Mouse (Mus musculus): ENCODE data around the gene Cngb1. TPM values are rescaled to one million over a fixed set of nuclear protein-coding genes. Genes with fewer than 3 reads are reported as not detected.

The Cngb1 gene
- polyA plus RNA-seq, 1 experiment from 2014 or later: 0.66 TPM

DNA sequence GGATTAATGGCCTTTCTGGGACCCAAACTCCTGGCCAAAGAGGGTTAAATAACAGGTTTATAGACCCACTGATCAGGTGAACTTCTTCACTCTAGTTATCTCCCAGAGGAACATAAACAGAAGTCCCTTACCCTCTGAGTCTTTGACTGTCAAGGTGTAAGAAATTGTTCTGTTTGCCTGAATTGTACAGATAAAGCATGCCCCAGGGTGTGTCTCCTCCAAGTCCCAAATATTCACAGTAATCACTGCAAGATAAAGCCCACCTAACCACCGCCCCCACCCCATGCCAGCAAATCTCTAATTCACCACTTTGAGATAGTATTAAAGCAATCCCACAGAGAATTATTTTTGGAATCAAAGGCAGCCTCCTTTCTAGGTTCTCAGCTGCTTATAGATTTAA, 24.0 kb upstream of the Cngb1 start:
- 44% methylated on average over 1 of the region's 1 CpGs for WGBS
- Histone ChIP-seq H3K4me1 (ENCODE audit: control insufficient read depth, insufficient read depth, low read length) (peaks cover 17% of the 10 kb centered on the region), H3K4me2 (ENCODE audit: low read depth, low read length) (peak overlapping the region; percentile 90), H3K9ac (ENCODE audit: low read length) (peak overlapping the region; percentile 98), H3K9me3 (replicated peaks; ENCODE audit: control insufficient read depth, low read length) (peaks cover 3% of the 10 kb centered on the region; the same call in 1 of the 2 replicates), H3K27me3 (ENCODE audit: control insufficient read depth, insufficient read depth, low read length) (no peaks in the 10 kb centered on the region), H3K4me3 (ENCODE audit: low read length) (peak overlapping the region; percentile 94), H3K36me3 (ENCODE audit: control insufficient read depth, insufficient read depth) (peaks cover 48% of the 10 kb centered on the region), H3K27ac (ENCODE audit: low read length) (peak overlapping the region; percentile 99)
- ATAC-seq (replicated peaks; ENCODE audit: extremely low read depth, insufficient read depth, low FRiP score): no peak

GRCm38 (mm10) chr8:95327866-95328465, 21.6 kb upstream of the Cngb1 start:
- Histone ChIP-seq H3K9ac (ENCODE audit: low read length) (no peak overlapping the region), H3K4me1 (ENCODE audit: control insufficient read depth, insufficient read depth, low read length) (peaks cover 22% of the 10 kb centered on the region), H3K4me2 (ENCODE audit: low read depth, low read length) (no peak overlapping the region), H3K27ac (ENCODE audit: low read length) (no peak overlapping the region), H3K27me3 (ENCODE audit: control insufficient read depth, insufficient read depth, low read length) (no peaks in the 10 kb centered on the region), H3K36me3 (ENCODE audit: control insufficient read depth, insufficient read depth) (peaks cover 45% of the 10 kb centered on the region), H3K9me3 (replicated peaks; ENCODE audit: control insufficient read depth, low read length) (no peaks in the 10 kb centered on the region), H3K4me3 (ENCODE audit: low read length) (no peak overlapping the region)
- no peak for ATAC-seq (replicated peaks; ENCODE audit: extremely low read depth, insufficient read depth, low FRiP score)
- 85% methylated on average over 46 of the region's 46 CpGs for WGBS

DNA sequence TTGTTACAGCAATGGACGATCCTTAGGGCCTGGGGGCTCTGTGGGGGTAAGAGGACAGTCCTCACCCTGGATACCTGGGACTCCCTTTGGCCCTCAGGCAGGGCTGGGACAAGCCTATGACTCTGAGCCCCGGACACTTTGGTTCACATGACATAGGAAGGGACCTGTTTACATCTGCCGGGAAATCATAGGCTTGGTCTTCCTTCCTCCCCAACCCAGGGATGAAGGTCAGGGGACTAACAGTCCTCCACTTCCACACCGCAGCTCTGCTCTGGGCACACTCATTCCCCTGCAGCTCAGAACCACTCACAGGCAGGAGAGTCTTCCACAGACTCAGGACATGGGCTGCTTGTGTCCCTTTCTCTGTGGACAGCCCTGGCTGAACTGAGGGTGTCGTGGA, 20.4 kb upstream of the Cngb1 start:
- no peak overlapping the region for H3K4me2 ChIP-seq (ENCODE audit: low read depth, low read length)
- no peak overlapping the region for H3K27ac ChIP-seq (ENCODE audit: low read length)
- 81% methylated on average over 5 of the region's 5 CpGs for WGBS
- no peaks in the 10 kb centered on the region for H3K9me3 ChIP-seq (replicated peaks; ENCODE audit: control insufficient read depth, low read length)
- H3K4me3 ChIP-seq (ENCODE audit: low read length): no peak overlapping the region
- no peak overlapping the region for H3K9ac ChIP-seq (ENCODE audit: low read length)
- no peak for ATAC-seq (replicated peaks; ENCODE audit: extremely low read depth, insufficient read depth, low FRiP score)
- no peaks in the 10 kb centered on the region for H3K27me3 ChIP-seq (ENCODE audit: control insufficient read depth, insufficient read depth, low read length)
- H3K4me1 ChIP-seq (ENCODE audit: control insufficient read depth, insufficient read depth, low read length): peaks cover 18% of the 10 kb centered on the region
- H3K36me3 ChIP-seq (ENCODE audit: control insufficient read depth, insufficient read depth): peaks cover 45% of the 10 kb centered on the region

- peaks cover 14% of the 10 kb centered on the region; the same call in 1 of the 2 replicates for H3K4me1 ChIP-seq (ENCODE audit: control insufficient read depth, insufficient read depth, low read length)
- H3K27me3 ChIP-seq (ENCODE audit: control insufficient read depth, insufficient read depth, low read length): no peaks in the 10 kb centered on the region
- H3K36me3 ChIP-seq (ENCODE audit: control insufficient read depth, insufficient read depth): peaks cover 44% of the 10 kb centered on the region
- H3K4me2 ChIP-seq (ENCODE audit: low read depth, low read length): no peak overlapping the region
- WGBS: 44% methylated on average over 5 of the region's 5 CpGs
- no peak overlapping the region for H3K27ac ChIP-seq (ENCODE audit: low read length)
- ATAC-seq (replicated peaks; ENCODE audit: extremely low read depth, insufficient read depth, low FRiP score): no peak
- no peak overlapping the region for H3K9ac ChIP-seq (ENCODE audit: low read length)
- no peaks in the 10 kb centered on the region for H3K9me3 ChIP-seq (replicated peaks; ENCODE audit: control insufficient read depth, low read length)
- H3K4me3 ChIP-seq (ENCODE audit: low read length): no peak overlapping the region
Observed at GRCm38 (mm10) chr8:95324646-95325045, 18.3 kb upstream of the Cngb1 start.

- WGBS: 70% methylated on average over 3 of the region's 3 CpGs
- no peak overlapping the region for H3K9ac ChIP-seq (ENCODE audit: low read length)
- peaks cover 14% of the 10 kb centered on the region; the same call in 1 of the 2 replicates for H3K4me1 ChIP-seq (ENCODE audit: control insufficient read depth, insufficient read depth, low read length)
- H3K4me2 ChIP-seq (ENCODE audit: low read depth, low read length): no peak overlapping the region
- no peak overlapping the region for H3K27ac ChIP-seq (ENCODE audit: low read length)
- H3K9me3 ChIP-seq (replicated peaks; ENCODE audit: control insufficient read depth, low read length): no peaks in the 10 kb centered on the region
- H3K36me3 ChIP-seq (ENCODE audit: control insufficient read depth, insufficient read depth): peaks cover 29% of the 10 kb centered on the region
- H3K27me3 ChIP-seq (ENCODE audit: control insufficient read depth, insufficient read depth, low read length): no peaks in the 10 kb centered on the region
- no peak for ATAC-seq (replicated peaks; ENCODE audit: extremely low read depth, insufficient read depth, low FRiP score)
- H3K4me3 ChIP-seq (ENCODE audit: low read length): no peak overlapping the region
Observed at GRCm38 (mm10) chr8:95323201-95323600, 16.8 kb upstream of the Cngb1 start.

- Histone ChIP-seq H3K27ac (ENCODE audit: low read length) (no peak overlapping the region), H3K9ac (ENCODE audit: low read length) (peak overlapping the region; percentile 60), H3K9me3 (replicated peaks; ENCODE audit: control insufficient read depth, low read length) (no peaks in the 10 kb centered on the region), H3K36me3 (ENCODE audit: control insufficient read depth, insufficient read depth) (peaks cover 10% of the 10 kb centered on the region), H3K4me2 (ENCODE audit: low read depth, low read length) (peak overlapping the region; percentile 88), H3K4me1 (ENCODE audit: control insufficient read depth, insufficient read depth, low read length) (peaks cover 13% of the 10 kb centered on the region; the same call in 1 of the 2 replicates), H3K4me3 (ENCODE audit: low read length) (peak overlapping the region; percentile 54), H3K27me3 (ENCODE audit: control insufficient read depth, insufficient read depth, low read length) (no peaks in the 10 kb centered on the region)
- WGBS: 3% methylated on average over 41 of the region's 41 CpGs
- ATAC-seq (replicated peaks; ENCODE audit: extremely low read depth, insufficient read depth, low FRiP score): peak; percentile 63
Observed at GRCm38 (mm10) chr8:95320224-95321139, 14.1 kb upstream of the Cngb1 start.

DNA sequence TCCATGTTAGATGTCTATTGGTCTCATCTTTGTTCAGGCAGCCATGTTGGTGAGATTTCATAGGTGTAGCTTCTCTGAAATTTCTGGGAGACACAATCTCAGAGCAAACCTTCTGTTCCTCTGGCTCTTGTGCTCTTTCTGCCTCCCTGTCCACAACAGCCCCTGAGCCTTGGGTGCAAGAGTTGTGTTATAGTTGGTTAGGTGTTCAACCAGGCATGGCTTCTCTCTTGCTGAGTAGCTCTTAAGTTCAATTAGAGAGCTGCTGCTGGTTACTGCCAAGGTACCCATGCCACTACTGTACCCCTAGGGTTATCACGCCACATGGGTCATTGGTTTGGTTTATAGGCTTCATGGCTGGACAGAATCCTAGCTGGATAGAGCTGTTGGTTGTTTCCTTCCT, 9.0 kb upstream of the Cngb1 start:
- no peak for ATAC-seq (replicated peaks; ENCODE audit: extremely low read depth, insufficient read depth, low FRiP score)
- Histone ChIP-seq H3K4me1 (ENCODE audit: control insufficient read depth, insufficient read depth, low read length) (peaks cover 2% of the 10 kb centered on the region; the same call in 1 of the 2 replicates), H3K27me3 (ENCODE audit: control insufficient read depth, insufficient read depth, low read length) (no peaks in the 10 kb centered on the region), H3K4me2 (ENCODE audit: low read depth, low read length) (no peak overlapping the region), H3K9me3 (replicated peaks; ENCODE audit: control insufficient read depth, low read length) (no peaks in the 10 kb centered on the region), H3K4me3 (ENCODE audit: low read length) (no peak overlapping the region), H3K36me3 (ENCODE audit: control insufficient read depth, insufficient read depth) (no peaks in the 10 kb centered on the region), H3K9ac (ENCODE audit: low read length) (no peak overlapping the region), H3K27ac (ENCODE audit: low read length) (no peak overlapping the region)
- WGBS: 90% methylated on average over 1 of the region's 1 CpGs

- ATAC-seq (replicated peaks; ENCODE audit: extremely low read depth, insufficient read depth, low FRiP score): no peak
- H3K9ac ChIP-seq (ENCODE audit: low read length): no peak overlapping the region
Observed at GRCm38 (mm10) chr8:95314707-95315106, 8.3 kb upstream of the Cngb1 start.

GRCm38 (mm10) chr8:95313857-95314256, 7.5 kb upstream of the Cngb1 start:
- 80% methylated on average over 6 of the region's 6 CpGs for WGBS
- no peaks in the 10 kb centered on the region for H3K9me3 ChIP-seq (replicated peaks; ENCODE audit: control insufficient read depth, low read length)

More at GRCm38 (mm10) chr8:95314707-95315106, 8.3 kb upstream of the Cngb1 start:
- no peaks in the 10 kb centered on the region for H3K9me3 ChIP-seq (replicated peaks; ENCODE audit: control insufficient read depth, low read length)
- H3K4me3 ChIP-seq (ENCODE audit: low read length): no peak overlapping the region
- no peaks in the 10 kb centered on the region for H3K27me3 ChIP-seq (ENCODE audit: control insufficient read depth, insufficient read depth, low read length)
- no peaks in the 10 kb centered on the region for H3K4me1 ChIP-seq (ENCODE audit: control insufficient read depth, insufficient read depth, low read length)
- no peaks in the 10 kb centered on the region for H3K36me3 ChIP-seq (ENCODE audit: control insufficient read depth, insufficient read depth)
- H3K27ac ChIP-seq (ENCODE audit: low read length): no peak overlapping the region
- H3K4me2 ChIP-seq (ENCODE audit: low read depth, low read length): no peak overlapping the region
- 59% methylated on average over 2 of the region's 2 CpGs for WGBS

More at GRCm38 (mm10) chr8:95313857-95314256, 7.5 kb upstream of the Cngb1 start:
- no peak for ATAC-seq (replicated peaks; ENCODE audit: extremely low read depth, insufficient read depth, low FRiP score)
- Histone ChIP-seq H3K27me3 (ENCODE audit: control insufficient read depth, insufficient read depth, low read length) (no peaks in the 10 kb centered on the region), H3K9ac (ENCODE audit: low read length) (no peak overlapping the region), H3K27ac (ENCODE audit: low read length) (no peak overlapping the region), H3K4me3 (ENCODE audit: low read length) (no peak overlapping the region), H3K4me2 (ENCODE audit: low read depth, low read length) (no peak overlapping the region), H3K36me3 (ENCODE audit: control insufficient read depth, insufficient read depth) (no peaks in the 10 kb centered on the region), H3K4me1 (ENCODE audit: control insufficient read depth, insufficient read depth, low read length) (no peaks in the 10 kb centered on the region)

All from heart, embryonic 16.5 days (tissue).